Mouse (Mus musculus) heart, embryonic 16.5 days (tissue): ENCODE data around the gene Cd163. TPM values are rescaled to one million over a fixed set of nuclear protein-coding genes. Genes with fewer than 3 reads are reported as not detected.

Experiments used
- ATAC-seq: fragments of 200-750 bp; cut with Nextera tagmentation; replicated peaks from 2 replicates; pipeline ENCODE4 v1.8.0; 2017; ENCODE audit warnings: moderate number of reproducible peaks; ENCODE audit not compliant: insufficient read depth, low FRiP score; ENCODE audit errors: extremely low read depth
- H3K27ac ChIP-seq: fragments of 300-500 bp; sonication (generic); 2 replicates; pipeline ENCODE4 v1.5.1; 2014; ENCODE audit warnings: mild to moderate bottlenecking, low read length, control low read depth, moderate library complexity
- H3K27me3 ChIP-seq: fragments of 300-500 bp; sonication (generic); 2 replicates; pipeline ENCODE4 v1.6.1; 2014; ENCODE audit warnings: low read length, mixed read lengths; ENCODE audit not compliant: control insufficient read depth, insufficient read depth
- H3K36me3 ChIP-seq: fragments of 300-500 bp; sonication (generic); 2 replicates; pipeline ENCODE4 v1.6.1; 2014; ENCODE audit not compliant: control insufficient read depth, insufficient read depth
- H3K4me1 ChIP-seq: fragments of 300-500 bp; sonication (generic); 2 replicates; pipeline ENCODE4 v1.6.1; 2014; ENCODE audit warnings: low read length, mixed read lengths; ENCODE audit not compliant: control insufficient read depth, insufficient read depth
- H3K4me2 ChIP-seq: fragments of 300-500 bp; sonication (generic); 2 replicates; pipeline ENCODE4 v1.6.1; 2014; ENCODE audit warnings: low read depth, mild to moderate bottlenecking, control low read depth, low read length
- H3K4me3 ChIP-seq: fragments of 300-500 bp; sonication (generic); 2 replicates; pipeline ENCODE4 v1.5.1; 2014; ENCODE audit warnings: mild to moderate bottlenecking, control low read depth, low read length
- H3K9ac ChIP-seq: fragments of 300-500 bp; sonication (generic); 2 replicates; pipeline ENCODE4 v1.6.1; 2014; ENCODE audit warnings: low read length, control low read depth
- H3K9me3 ChIP-seq: fragments of 300-500 bp; sonication (generic); replicated peaks from 2 replicates; pipeline ENCODE4 v1.6.1; 2016; ENCODE audit warnings: low read length; ENCODE audit not compliant: control insufficient read depth
- WGBS: fragments of 180-500 bp; shearing (Covaris S2); extraction: QIAGEN DNeasy Blood & Tissue Kit; methylation state at CpG from one replicate; pipeline ENCODE4 v1.1.7; 2014; 5-methylcytosine and 5-hydroxymethylcytosine counted together
- polyA plus RNA-seq: library from polyadenylated mRNA; unstranded; fragments of >200 nt; fragmentation: Nextera tagmentation; extraction: Ambion mirVana; gene quantifications from 2 replicates; pipeline ENCODE4 v1.2.1, GENCODE M21; 2015

Cd163 gene
- polyA plus RNA-seq, 1 experiment from 2014 or later = 0.50 TPM

DNA sequence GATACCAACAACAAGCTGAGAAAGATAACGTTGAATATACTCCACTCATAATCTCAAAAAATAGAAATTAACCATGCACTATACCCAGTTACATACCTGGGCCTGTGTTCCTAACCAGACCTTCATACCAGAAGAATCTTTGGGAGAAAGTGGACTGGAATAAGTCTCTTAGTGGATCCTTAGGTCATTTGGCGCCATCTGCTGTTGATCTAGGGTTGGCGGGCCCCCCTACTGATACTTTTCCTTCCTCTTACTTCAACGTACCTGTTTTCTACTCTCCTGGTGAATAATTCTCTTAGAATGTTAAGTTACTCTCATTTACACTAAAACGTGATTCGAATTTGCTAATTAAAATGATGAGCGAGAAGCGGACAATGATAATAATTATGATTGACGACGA is 74.9 kb downstream of the Cd163 start:
- Histone ChIP-seq H3K27me3 (no peaks in the 10 kb centered on the region), H3K27ac (no peak overlapping the region), H3K4me1 (no peaks in the 10 kb centered on the region), H3K4me3 (no peak overlapping the region), H3K4me2 (no peak overlapping the region), H3K9me3 (no peaks in the 10 kb centered on the region), H3K9ac (no peak overlapping the region), H3K36me3 (no peaks in the 10 kb centered on the region)
- ATAC-seq = no peak
- 26% methylated on average over 10 of the region's 10 CpGs for whole genome bisulfite sequencing

Other genes with a start within 250 kb of the Cd163 start
- not detected in 2 replicates for gene Vmn2r27, start 72.8 kb upstream of the Cd163 start, polyA plus RNA-seq
- 28.8 and 31.6 TPM in 2 replicates for gene Pex5, start 110.4 kb downstream of the Cd163 start, polyA plus RNA-seq
- 0.87 TPM in 2 replicates for gene Clstn3, start 160.1 kb downstream of the Cd163 start, polyA plus RNA-seq
- 0.34 and 0.42 TPM in 2 replicates for gene C1rl, start 188.5 kb downstream of the Cd163 start, polyA plus RNA-seq
- 2.1 and 2.4 TPM in 2 replicates for gene C1ra, start 207.7 kb downstream of the Cd163 start, polyA plus RNA-seq
- gene C1s1, start 237.7 kb downstream of the Cd163 start, polyA plus RNA-seq = 2.2 and 3.7 TPM in 2 replicates